Mouse (Mus musculus) central nervous system, embryonic 14 days (tissue): Measurements from ENCODE around the gene Bdkrb1. TPM values are rescaled to one million over a fixed set of nuclear protein-coding genes. Genes with fewer than 3 reads are reported as not detected.

Experiments
- polyA plus RNA-seq: library from polyadenylated mRNA; depleted of rRNA; stranded (reverse); fragments of >200 nt; gene quantifications from 2 replicates; pipeline ENCODE4 v1.2.3, GENCODE M21; 2012; rRNA removed

The Bdkrb1 gene
- 0.05 and 0.06 TPM in 2 replicates for polyA plus RNA-seq

DNA sequence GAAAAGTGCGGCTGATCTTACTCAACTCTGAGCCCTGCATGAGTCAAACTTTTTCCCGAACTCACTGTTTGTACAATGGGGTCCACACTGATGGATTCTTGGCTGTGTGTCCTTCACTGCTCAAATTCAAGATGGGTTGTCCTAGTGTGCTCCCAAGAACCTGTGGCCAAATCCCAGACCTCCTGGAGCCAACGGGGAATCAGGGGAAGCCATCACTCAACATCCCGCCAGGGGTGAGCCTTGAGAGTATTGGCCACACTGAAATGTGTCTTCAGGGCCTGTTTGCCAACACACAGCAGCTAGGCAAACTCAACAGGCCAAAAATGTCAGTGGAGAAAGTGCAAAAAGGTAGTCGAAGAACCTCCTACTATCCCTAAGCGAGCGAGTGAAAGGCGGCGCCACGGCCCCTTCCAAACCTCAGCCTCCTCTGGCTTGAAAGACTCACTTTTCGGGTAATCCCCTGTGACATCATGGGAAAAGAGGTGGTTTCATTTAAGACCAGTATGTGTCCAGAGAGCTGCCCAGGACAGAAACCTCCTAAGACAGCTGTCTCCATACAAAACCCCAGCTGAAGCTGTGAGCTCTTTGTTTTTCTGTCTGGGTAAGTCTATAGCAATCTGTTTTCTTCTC, at the start of gene Bdkrb1:
TSS of gene Bdkrb1 (plus strand) at position 505 of the 630 bp plus-strand sequence.

DNA sequence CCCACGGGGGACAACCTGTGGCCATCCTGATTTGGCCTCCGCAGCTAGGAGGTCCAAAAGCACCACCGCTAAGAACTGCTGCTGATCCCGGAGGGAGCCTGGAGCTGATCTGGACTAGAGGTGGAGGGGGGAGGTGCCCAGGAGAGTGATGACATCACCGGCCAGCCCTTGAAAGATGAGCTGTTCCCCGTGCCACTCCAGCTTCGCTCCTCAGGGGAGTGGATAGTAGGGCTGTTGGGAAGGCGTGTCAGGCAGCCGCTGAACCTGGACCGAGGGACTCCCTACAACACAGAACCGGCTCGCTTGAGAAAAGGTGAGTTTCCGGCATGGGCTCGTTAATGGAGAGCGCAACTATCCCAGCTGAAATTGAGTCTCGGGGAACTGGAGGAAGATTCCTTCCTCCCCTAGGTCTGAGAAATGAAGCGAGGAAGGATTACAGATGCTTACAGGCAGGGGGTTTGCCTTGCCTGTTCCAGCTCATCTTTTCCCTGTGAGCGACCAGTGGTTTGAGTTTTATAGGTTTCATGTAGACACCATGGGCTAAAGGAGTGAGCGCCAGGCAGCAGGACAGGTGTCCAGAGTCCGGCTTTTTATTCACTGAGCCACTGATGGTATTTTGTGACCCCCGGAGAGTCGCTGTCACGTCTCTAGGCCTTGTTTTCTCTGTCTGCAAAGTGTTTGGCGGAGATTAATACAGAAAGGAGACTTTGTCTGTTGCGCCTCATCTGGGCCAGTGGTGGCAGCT, 39.8 kb upstream of the Bdkrb1 start, which contains the start of gene Bdkrb2:
TSS of gene Bdkrb2 (plus strand) at position 291 of the 745 bp plus-strand sequence.

Other genes with a start within 250 kb of the Bdkrb1 start
- gene D430019H16Rik, start 149.2 kb upstream of the Bdkrb1 start, polyA plus RNA-seq: 76.4 and 79.2 TPM in 2 replicates
- 0.45 and 1.1 TPM in 2 replicates for gene Bdkrb2, start 39.9 kb upstream of the Bdkrb1 start, polyA plus RNA-seq
- gene Gskip, start 81.7 kb downstream of the Bdkrb1 start, polyA plus RNA-seq: 15.8 and 16.0 TPM in 2 replicates
- gene Atg2b, start 82.1 kb downstream of the Bdkrb1 start, polyA plus RNA-seq: 31.4 and 32.0 TPM in 2 replicates
- gene Ak7, start 102.9 kb downstream of the Bdkrb1 start, polyA plus RNA-seq: 3.0 and 3.1 TPM in 2 replicates
- 166 and 174 TPM in 2 replicates for gene Papola, start 181.6 kb downstream of the Bdkrb1 start, polyA plus RNA-seq